Mouse (Mus musculus) midbrain, postnatal 0 days (tissue): ENCODE data around the gene Itpr1. TPM values are rescaled to one million over a fixed set of nuclear protein-coding genes. Genes with fewer than 3 reads are reported as not detected.
A peak's percentile ranks its signal among the peaks of the same experiment; 100 is the strongest.

Source experiments
- ATAC-seq: fragments of 200-750 bp; cut with Nextera tagmentation; 2 replicates; pipeline ENCODE4 v1.8.0; 2017; ENCODE audit warnings: moderate number of reproducible peaks, mild to moderate bottlenecking, moderate TSS enrichment, moderate library complexity; ENCODE audit not compliant: low FRiP score
- DNase-seq: peaks from one replicate; pipeline ENCODE4 v3.0.0-alpha.2; 2015; ENCODE audit warnings: low spot score
- H3K27ac ChIP-seq: fragments of 300-500 bp; sonication (generic); 2 replicates; pipeline ENCODE4 v1.5.1; 2014; ENCODE audit warnings: low read depth, mild to moderate bottlenecking, low read length, mixed read lengths
- H3K27me3 ChIP-seq: fragments of 300-500 bp; sonication (generic); 2 replicates; pipeline ENCODE4 v1.6.1; 2014; ENCODE audit warnings: low read length, control low read depth, mixed read lengths; ENCODE audit not compliant: insufficient read depth
- H3K36me3 ChIP-seq: fragments of 300-500 bp; sonication (generic); 2 replicates; pipeline ENCODE4 v1.6.1; 2014; ENCODE audit warnings: low read length, control low read depth, mixed read lengths; ENCODE audit not compliant: insufficient read depth
- H3K4me1 ChIP-seq: fragments of 300-500 bp; sonication (generic); 2 replicates; pipeline ENCODE4 v1.6.1; 2014; ENCODE audit warnings: mild to moderate bottlenecking, control low read depth, antibody characterized with exemption, low read length, mixed read lengths; ENCODE audit not compliant: insufficient read depth
- H3K4me2 ChIP-seq: fragments of 300-500 bp; sonication (generic); 2 replicates; pipeline ENCODE4 v1.6.1; 2014; ENCODE audit warnings: low read depth, mild to moderate bottlenecking, low read length, mixed read lengths; ENCODE audit not compliant: poor library complexity, severe bottlenecking
- H3K4me3 ChIP-seq: fragments of 300-500 bp; sonication (generic); 2 replicates; pipeline ENCODE4 v1.5.1; 2014; ENCODE audit warnings: low read depth, mild to moderate bottlenecking, low read length, moderate library complexity
- H3K9ac ChIP-seq: fragments of 300-500 bp; sonication (generic); replicated peaks from 2 replicates; pipeline ENCODE4 v1.6.1; 2014; ENCODE audit warnings: mild to moderate bottlenecking, low read length, moderate library complexity, mixed read lengths; ENCODE audit not compliant: poor library complexity, severe bottlenecking
- H3K9me3 ChIP-seq: fragments of 300-500 bp; sonication (generic); 2 replicates; pipeline ENCODE4 v1.6.1; 2016; ENCODE audit warnings: low read length, control low read depth
- CTCF ChIP-seq: IDR thresholded peaks from 2 replicates; pipeline ENCODE4 v1.5.1; 2016; ENCODE audit warnings: antibody characterized with exemption, mild to moderate bottlenecking
- WGBS: fragments of 180-500 bp; shearing (Covaris S2); extraction: QIAGEN DNeasy Blood & Tissue Kit; methylation state at CpG from one replicate; pipeline ENCODE4 v1.1.7; 2014; 5-methylcytosine and 5-hydroxymethylcytosine counted together
- polyA plus RNA-seq: library from polyadenylated mRNA; unstranded; fragments of >200 nt; fragmentation: Nextera tagmentation; extraction: Ambion mirVana; gene quantifications from 2 replicates; pipeline ENCODE4 v1.2.1, GENCODE M21; 2015
- total RNA-seq: library from RNA; depleted of rRNA; stranded (reverse); fragments of >200 nt; gene quantifications from 2 replicates; pipeline ENCODE4 v1.2.3, GENCODE M21; 2014

The Itpr1 gene
- total and polyA plus RNA-seq, 2 experiments from 2014 or later = 3.3 to 23.2 TPM

GRCm38 (mm10) chr6:108415847-108416246 is 203.0 kb downstream of the Itpr1 start:
- H3K4me3 ChIP-seq = no peak overlapping the region
- 80% methylated on average over 4 of the region's 4 CpGs for WGBS

DNA sequence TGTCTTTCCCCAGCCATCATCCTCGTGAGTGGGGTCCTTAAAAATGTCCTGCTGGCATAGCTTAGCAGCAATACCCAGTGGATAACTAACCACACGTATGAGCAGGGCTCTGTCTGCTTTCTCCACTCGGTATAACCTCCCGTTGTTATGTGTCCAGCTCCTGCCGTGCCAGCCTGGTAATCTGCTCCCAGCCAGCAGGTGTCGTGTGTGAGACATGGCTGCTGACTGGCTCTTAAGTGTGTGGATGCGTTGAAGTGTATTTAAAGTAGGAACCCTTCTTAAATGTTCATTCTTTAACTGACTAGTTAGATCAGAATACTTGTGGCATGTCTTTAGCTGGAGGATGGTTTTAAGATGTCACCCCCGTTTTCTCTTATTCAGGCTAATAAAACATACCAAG is 204.6 kb downstream of the Itpr1 start:
- peak; percentile 80 for DNase-seq
- Histone ChIP-seq H3K9ac (no peak overlapping the region), H3K4me2 (no peak overlapping the region), H3K27ac (no peak overlapping the region), H3K36me3 (no peaks in the 10 kb centered on the region), H3K4me3 (no peak overlapping the region), H3K27me3 (no peaks in the 10 kb centered on the region), H3K9me3 (no peaks in the 10 kb centered on the region), H3K4me1 (no peaks in the 10 kb centered on the region)
- 26% methylated on average over 8 of the region's 8 CpGs for WGBS
- ATAC-seq = peak; percentile 92
- peak; percentile 99 for TF ChIP-seq CTCF

More at GRCm38 (mm10) chr6:108415847-108416246, 203.0 kb downstream of the Itpr1 start:
- no peaks in the 10 kb centered on the region for H3K27me3 ChIP-seq
- no peak overlapping the region for H3K4me2 ChIP-seq
- no peak for DNase-seq
- TF ChIP-seq CTCF = no peak
- H3K9ac ChIP-seq = no peak overlapping the region
- no peak for ATAC-seq
- H3K36me3 ChIP-seq = no peaks in the 10 kb centered on the region
- no peaks in the 10 kb centered on the region for H3K9me3 ChIP-seq
- H3K4me1 ChIP-seq = no peaks in the 10 kb centered on the region
- H3K27ac ChIP-seq = no peak overlapping the region

GRCm38 (mm10) chr6:108418218-108418617 is 205.3 kb downstream of the Itpr1 start:
- DNase-seq (no peak), ATAC-seq (no peak)
- Histone ChIP-seq H3K27ac (no peak overlapping the region), H3K36me3 (no peaks in the 10 kb centered on the region), H3K4me3 (no peak overlapping the region), H3K9me3 (no peaks in the 10 kb centered on the region), H3K9ac (no peak overlapping the region), H3K4me2 (no peak overlapping the region), H3K27me3 (no peaks in the 10 kb centered on the region), H3K4me1 (no peaks in the 10 kb centered on the region)
- TF ChIP-seq CTCF = no peak
- WGBS = 93% methylated on average over 7 of the region's 7 CpGs

DNA sequence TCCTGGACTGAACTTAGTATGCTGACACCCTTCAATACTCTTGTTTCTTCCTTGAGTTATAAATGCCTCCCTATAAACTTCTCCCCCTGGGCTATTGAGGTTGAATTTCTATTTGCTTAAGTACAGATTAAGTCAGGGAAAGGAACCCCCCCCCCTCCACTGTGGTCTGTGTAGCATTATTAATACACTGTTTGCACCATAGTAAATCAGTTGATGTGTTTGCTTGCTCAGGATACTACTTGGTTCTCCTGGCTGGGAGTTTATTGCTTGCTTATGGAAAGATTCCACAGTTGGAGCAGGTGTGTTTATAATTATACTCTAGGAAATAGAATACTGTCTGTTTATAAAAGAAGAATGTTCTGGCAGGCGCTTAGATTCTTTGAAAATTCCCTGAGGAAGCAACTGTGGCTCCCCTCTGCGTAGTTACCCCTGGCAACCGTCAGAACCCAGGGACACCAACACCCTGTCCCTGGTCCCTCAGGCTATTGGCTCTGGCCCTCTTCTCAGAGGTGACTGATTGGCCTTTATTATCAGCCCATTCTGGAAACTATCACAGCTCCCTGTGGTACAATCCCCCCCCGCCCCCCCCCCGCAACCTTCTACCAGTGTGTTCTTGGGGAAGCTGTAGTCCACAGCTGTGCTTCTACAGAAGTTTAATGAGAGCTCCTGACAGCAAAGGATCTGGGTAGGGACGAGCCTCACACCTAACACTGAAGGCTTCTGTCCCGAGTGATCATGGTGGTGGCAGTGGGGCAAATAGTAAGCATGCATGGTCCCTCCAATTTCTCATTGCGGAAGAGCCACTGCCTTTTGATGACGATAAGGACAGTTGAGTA is 212.1 kb downstream of the Itpr1 start:
- H3K27me3 ChIP-seq = no peaks in the 10 kb centered on the region
- no peak overlapping the region for H3K9ac ChIP-seq
- no peak overlapping the region for H3K27ac ChIP-seq
- peaks cover 3% of the 10 kb centered on the region; the same call in 1 of the 2 replicates for H3K4me1 ChIP-seq
- WGBS = 52% methylated on average over 9 of the region's 9 CpGs
- no peak for TF ChIP-seq CTCF
- no peak overlapping the region for H3K4me2 ChIP-seq
- no peaks in the 10 kb centered on the region for H3K9me3 ChIP-seq
- peak; percentile 43 for DNase-seq
- H3K4me3 ChIP-seq = no peak overlapping the region
- ATAC-seq = no peak
- H3K36me3 ChIP-seq = no peaks in the 10 kb centered on the region

DNA sequence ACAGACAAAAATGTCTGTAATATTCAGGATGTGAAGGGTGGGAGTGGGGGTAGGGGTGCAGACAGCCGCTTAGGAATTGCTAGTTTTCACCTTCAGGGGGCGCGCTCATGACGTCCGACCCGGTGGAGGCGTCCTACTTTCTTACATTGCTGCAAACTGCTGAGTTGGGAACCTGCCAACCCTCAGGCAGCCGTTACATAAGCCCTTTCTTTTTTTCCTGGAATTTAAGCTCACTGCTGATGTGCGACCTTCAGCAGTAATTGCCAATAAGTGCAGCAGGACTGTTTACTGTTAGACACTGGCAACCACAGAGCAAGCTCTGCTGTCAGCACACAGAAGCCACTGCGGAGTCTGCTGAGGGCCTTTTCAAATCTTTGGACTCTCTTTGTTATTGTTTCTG is 213.9 kb downstream of the Itpr1 start:
- H3K9me3 ChIP-seq = no peaks in the 10 kb centered on the region
- no peaks in the 10 kb centered on the region for H3K27me3 ChIP-seq
- 0 out of 2 replicates have a peak overlapping the region, but pooled peaks have one; percentile 26 for H3K27ac ChIP-seq
- 9% methylated on average over 10 of the region's 10 CpGs for WGBS
- no peaks in the 10 kb centered on the region for H3K36me3 ChIP-seq
- TF ChIP-seq CTCF = peak; percentile 77
- H3K4me1 ChIP-seq = peaks cover 3% of the 10 kb centered on the region; the same call in 1 of the 2 replicates
- DNase-seq (peak; percentile 87), ATAC-seq (peak; percentile 82)
- peak overlapping the region; percentile 20; the same call in 1 of the 2 replicates for H3K4me2 ChIP-seq
- no peak overlapping the region; the same call in 1 of the 2 replicates for H3K9ac ChIP-seq
- no peak overlapping the region for H3K4me3 ChIP-seq

GRCm38 (mm10) chr6:108428383-108428782 is 215.5 kb downstream of the Itpr1 start:
- no peaks in the 10 kb centered on the region for H3K36me3 ChIP-seq
- no peak overlapping the region for H3K9ac ChIP-seq
- DNase-seq = no peak
- 92% methylated on average over 3 of the region's 3 CpGs for WGBS
- peaks cover 3% of the 10 kb centered on the region; the same call in 1 of the 2 replicates for H3K4me1 ChIP-seq
- ATAC-seq = no peak
- no peak overlapping the region for H3K4me3 ChIP-seq
- H3K27ac ChIP-seq = no peak overlapping the region
- no peak for TF ChIP-seq CTCF
- no peaks in the 10 kb centered on the region for H3K9me3 ChIP-seq
- H3K4me2 ChIP-seq = no peak overlapping the region
- no peaks in the 10 kb centered on the region for H3K27me3 ChIP-seq
